Mouse (Mus musculus): ENCODE data around the gene C1qtnf6.

Gene C1qtnf6

GRCm38 (mm10) chr15:78514393-78515146 is 16.6 kb downstream of the C1qtnf6 start:
- peak; percentile 68 for DNase-seq (ENCODE audit: low spot score)

GRCm38 (mm10) chr15:78513019-78513418 is 18.2 kb downstream of the C1qtnf6 start:
- no peak for DNase-seq (ENCODE audit: low spot score)

DNA sequence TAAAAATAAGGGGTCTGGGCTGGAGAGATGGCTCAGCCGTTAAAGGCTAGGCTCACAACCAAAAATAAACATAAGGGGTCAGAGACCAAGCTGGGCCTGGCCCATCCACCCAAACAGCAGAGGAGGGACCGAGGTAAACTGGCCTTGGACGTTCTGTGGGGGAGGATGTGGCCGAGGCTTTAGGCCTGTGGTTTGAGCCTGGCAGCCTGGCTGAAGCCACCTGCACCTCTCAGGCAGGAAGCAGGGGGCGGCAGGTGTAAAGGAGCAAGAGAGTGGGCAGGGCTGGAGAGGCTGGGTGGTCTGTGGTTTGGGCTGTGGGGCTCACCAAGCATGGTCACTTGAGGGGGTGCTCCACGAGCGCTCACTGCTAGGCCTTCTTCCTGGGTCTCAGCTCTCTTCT is 19.3 kb downstream of the C1qtnf6 start:
- no peak for DNase-seq (ENCODE audit: low spot score)

GRCm38 (mm10) chr15:78510736-78511135 is 20.5 kb downstream of the C1qtnf6 start:
- DNase-seq (ENCODE audit: low spot score) = peak; percentile 56

DNA sequence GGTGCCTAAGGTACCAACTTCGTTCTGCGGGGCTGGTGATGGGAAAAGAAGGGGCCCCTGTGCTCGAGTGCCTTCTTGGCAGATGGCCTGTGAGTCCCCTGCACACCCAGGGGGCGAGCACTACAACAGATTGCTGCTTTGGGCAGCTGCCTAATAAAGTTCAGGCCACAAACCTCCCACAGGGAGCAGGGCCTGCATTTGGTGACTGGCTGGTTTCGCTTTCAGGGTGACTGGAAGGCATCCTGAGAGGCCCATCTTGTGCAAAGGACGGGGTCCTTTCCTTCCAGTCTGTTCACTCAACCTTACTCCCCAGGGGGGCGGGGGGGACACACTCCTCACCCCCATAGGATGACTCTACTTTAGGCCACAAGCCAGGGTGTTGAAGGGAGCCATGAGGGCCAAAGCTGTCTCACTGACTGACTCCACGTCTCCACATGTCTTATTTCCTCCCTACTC is 21.1 kb downstream of the C1qtnf6 start:
- DNase-seq (ENCODE audit: low spot score) = peak; percentile 11

DNA sequence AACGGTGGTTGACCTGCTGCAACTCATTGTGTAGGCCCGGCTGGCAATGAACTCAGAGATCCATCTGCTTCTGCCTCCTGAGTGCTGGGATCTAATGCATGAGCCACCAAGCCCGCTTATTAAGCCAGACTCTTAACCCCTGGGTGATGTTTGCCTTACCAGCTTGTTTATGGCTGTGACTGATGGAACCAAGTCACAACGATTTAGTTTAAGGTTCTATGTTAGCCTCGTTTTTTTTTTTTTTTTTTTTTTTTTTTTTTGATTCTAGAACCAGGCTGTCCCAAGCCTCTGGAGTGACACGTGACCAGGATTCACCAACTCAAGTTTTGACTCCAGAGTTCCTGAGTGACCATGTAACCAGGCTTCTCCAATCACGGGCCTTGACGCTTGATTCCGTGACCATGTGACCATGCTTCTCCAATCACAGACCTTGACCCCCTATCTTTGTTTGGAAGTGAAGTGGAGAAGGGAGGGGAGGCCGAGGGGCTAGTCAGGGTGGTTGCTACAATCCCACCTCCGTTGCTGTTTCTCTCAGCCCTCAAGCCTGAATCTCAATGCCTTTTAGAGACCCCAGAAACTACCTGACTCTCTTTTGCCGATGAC is 21.8 kb downstream of the C1qtnf6 start:
- DNase-seq (ENCODE audit: low spot score) = no peak

DNA sequence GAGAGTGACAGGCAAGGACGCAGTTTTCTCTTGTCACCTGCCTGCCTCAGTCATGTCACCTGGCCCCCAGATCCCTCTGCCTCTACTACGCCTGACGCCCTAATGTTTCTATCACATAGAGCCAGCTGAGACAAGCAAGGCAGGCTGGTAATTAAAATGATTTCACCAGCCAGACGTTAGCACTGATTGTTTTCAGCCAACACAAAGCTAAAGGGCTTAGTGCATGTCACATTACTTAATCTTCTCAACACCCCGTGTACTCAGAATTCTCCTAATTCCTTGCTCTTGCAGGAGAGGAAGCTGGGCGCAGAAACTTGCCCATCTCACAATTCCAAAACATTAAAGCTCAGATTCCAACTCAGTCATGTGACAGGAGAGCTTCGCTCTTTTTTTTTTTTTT is 22.8 kb downstream of the C1qtnf6 start:
- no peak for DNase-seq (ENCODE audit: low spot score)

GRCm38 (mm10) chr15:78505541-78505940 is 25.7 kb downstream of the C1qtnf6 start:
- DNase-seq (ENCODE audit: low spot score) = no peak

GRCm38 (mm10) chr15:78504816-78505215 is 26.4 kb downstream of the C1qtnf6 start:
- no peak for DNase-seq (ENCODE audit: low spot score)

- no peak for DNase-seq (ENCODE audit: low spot score)
These were observed 27.2 kb downstream of the C1qtnf6 start for GRCm38 (mm10) chr15:78504013-78504412.

- no peak for DNase-seq (ENCODE audit: low spot score)
These were observed 28.6 kb downstream of the C1qtnf6 start for GRCm38 (mm10) chr15:78502437-78503132.

GRCm38 (mm10) chr15:78494968-78495406 is 36.2 kb downstream of the C1qtnf6 start, which contains the start of gene Il2rb:
Gene Il2rb (minus strand): TSS chr15:78495271.
- peak; percentile 91 for DNase-seq (ENCODE audit: low spot score)

DNA sequence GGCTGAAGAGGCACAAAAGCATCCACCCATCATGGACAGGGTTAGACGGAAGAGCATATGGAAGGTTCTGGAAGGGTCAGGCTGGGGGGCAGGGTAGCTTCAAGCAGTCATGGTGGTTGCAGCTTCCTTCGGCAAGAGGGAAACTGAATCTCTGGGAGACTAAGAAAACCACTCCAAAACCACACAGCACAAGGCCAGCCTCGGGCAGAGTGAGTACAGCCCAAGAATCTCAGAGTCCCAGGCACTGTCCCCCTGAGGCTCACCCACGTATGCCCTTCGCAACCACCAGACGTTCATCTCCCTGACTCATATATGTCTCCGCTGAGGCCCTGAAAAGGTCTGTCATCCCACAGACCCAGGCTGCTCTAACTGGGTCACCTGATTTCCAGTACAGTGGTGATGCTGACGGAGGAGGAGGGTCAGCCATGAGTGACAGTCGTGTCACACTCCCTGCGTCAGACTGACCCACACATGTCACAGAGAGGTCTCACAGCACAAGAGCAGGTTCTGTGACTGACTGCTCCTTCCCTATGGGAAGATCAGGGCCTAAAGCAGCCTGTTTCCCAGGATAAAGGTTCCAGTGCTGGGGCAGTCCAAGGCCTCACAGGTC is 37.7 kb downstream of the C1qtnf6 start:
- peak; percentile 63 for DNase-seq (ENCODE audit: low spot score)

DNA sequence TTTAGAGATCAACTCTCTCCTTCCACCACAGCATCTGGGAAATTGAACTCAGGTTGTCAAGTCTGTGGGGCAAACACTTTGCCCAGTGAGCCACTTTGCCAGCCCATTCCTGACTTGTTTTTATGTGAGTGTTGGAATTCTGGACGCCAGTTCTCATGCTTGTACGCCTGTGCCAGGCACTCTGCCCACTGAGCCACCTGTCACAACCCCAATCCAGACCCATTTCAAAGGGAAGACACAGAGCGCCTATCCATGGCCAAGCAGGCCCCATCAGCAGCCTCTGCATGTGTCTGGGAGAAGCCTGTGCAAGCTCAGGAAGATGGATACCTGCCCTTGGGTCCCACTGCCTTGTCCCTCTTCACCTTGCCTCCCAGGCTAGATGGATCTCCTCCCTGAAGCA is 39.9 kb downstream of the C1qtnf6 start:
- no peak for DNase-seq (ENCODE audit: low spot score)

- DNase-seq (ENCODE audit: low spot score) = no peak
These were observed 41.3 kb downstream of the C1qtnf6 start for GRCm38 (mm10) chr15:78489906-78490305.

- no peak for DNase-seq (ENCODE audit: low spot score)
These were observed 42.0 kb downstream of the C1qtnf6 start for GRCm38 (mm10) chr15:78489248-78489647.

GRCm38 (mm10) chr15:78487066-78487465 is 44.1 kb downstream of the C1qtnf6 start:
- DNase-seq (ENCODE audit: low spot score) = no peak

DNA sequence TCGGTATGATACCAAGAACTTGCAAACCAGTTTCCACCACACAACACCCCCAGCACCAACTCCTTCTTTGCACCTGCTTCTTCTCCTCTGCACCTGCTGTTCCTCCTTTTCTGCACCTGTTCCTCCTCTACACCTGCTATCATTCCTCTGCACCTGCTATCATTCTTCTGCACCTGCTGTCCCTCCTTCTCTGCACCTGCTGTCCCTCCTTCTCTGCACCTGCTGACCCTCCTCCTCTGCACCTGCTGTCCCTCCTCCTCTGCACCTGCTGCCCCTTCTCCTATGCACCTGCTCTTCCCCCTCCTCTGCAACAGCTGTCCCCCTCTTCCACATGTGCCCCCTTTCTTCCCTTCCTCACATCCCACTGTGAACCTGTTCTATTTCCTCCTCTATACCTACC is 44.7 kb downstream of the C1qtnf6 start:
- no peak for DNase-seq (ENCODE audit: low spot score)

- no peak for DNase-seq (ENCODE audit: low spot score)
These were observed 47.9 kb downstream of the C1qtnf6 start for GRCm38 (mm10) chr15:78483311-78483710.

DNA sequence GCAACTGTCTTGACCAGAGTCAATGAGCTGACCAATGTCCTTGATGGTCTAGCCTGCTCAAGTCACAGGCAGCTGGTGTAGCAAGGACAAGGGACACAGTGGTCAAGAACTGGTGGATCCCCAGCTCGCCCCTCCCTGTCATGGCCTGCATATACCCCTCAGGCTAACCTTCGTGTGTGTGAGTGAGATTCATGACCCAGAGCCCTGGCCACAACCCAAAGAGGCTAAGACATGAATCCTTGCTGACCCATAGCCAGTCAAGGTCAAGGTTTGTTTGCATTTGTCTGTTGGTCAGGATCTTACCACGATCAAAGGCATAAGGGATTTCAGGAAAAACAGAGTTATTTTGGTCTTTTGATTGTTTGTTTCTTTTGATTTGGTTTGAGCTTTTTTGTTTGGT is 48.7 kb downstream of the C1qtnf6 start:
- no peak for DNase-seq (ENCODE audit: low spot score)

DNA sequence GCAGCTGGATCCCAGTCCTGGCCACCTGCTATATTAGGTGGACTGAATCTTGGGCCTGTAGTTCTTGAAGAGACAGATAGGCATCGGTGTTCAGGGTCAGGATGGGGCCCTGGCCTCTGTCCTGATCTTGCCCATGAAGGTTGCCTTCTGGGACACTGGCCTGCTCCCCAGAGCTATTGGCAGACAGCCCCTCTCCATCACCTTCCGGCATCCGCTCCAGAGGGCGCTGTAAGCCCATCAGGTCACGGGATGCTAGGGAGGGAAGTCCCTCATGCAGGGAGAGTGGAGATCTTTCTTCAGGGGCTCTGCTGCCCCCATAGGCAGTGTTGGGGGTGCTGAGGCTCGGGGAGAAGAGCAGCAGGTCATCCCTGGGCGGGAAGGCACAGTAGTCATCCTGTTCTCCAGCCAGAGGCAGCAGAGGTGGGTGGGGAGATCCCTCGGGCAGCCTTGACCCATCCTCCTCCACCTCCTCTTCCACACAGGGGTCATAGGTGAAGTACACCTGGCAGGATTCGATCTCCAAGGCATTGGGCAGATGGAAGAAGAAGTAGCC is 49.7 kb downstream of the C1qtnf6 start:
- no peak for DNase-seq (ENCODE audit: low spot score)

DNA sequence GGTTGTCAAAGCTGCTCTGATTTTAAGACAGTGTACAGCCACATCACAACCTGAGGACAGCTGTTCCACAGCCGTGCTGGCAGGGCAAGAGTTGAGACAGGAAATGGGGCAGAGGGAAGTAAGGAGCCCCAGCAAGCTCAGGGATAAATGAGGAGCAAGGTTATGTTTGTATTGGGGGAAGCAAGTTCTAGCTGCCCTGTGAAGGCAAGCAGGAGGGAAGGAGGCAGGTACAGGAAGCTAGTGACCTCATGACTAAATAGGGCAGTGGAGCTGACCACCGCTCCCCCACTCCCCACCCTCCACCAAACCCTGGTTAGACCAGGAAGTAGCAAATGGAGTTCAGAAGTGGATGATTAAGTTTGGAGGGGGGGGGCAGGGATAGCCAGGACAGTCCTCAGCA is 50.2 kb downstream of the C1qtnf6 start:
- DNase-seq (ENCODE audit: low spot score) = no peak
